Mouse (Mus musculus) urinary bladder, adult 18-20 months (tissue): ENCODE results near the gene 1110051M20Rik.
A peak's percentile ranks its signal among the peaks of the same experiment; 100 is the strongest.

ENCODE experiments used
- DNase-seq, 2 experiments: peaks; one replicate each; pipeline ENCODE4 v3.0.0; 2022; ENCODE audit warnings: low spot score in 2 of 2, mixed read lengths in 2 of 2

The 1110051M20Rik gene

GRCm38 (mm10) chr2:91421641-91422040 lies 22.9 kb downstream of the 1110051M20Rik start:
- DNase-seq = no peak

- DNase-seq = no peak
Observed at GRCm38 (mm10) chr2:91413811-91414210, 30.7 kb downstream of the 1110051M20Rik start.

GRCm38 (mm10) chr2:91412361-91412760 lies 32.1 kb downstream of the 1110051M20Rik start:
- no peak for DNase-seq

GRCm38 (mm10) chr2:91411473-91411872 lies 33.0 kb downstream of the 1110051M20Rik start:
- no peak for DNase-seq

- DNase-seq = no peak
Observed at GRCm38 (mm10) chr2:91408031-91408430, 36.5 kb downstream of the 1110051M20Rik start.

GRCm38 (mm10) chr2:91405071-91405470 lies 39.4 kb downstream of the 1110051M20Rik start:
- DNase-seq = no peak

GRCm38 (mm10) chr2:91399727-91400126 lies 44.8 kb downstream of the 1110051M20Rik start:
- DNase-seq = no peak

GRCm38 (mm10) chr2:91399168-91399567 lies 45.3 kb downstream of the 1110051M20Rik start:
- DNase-seq = no peak

GRCm38 (mm10) chr2:91394078-91394477 lies 50.4 kb downstream of the 1110051M20Rik start:
- DNase-seq = no peak

- no peak for DNase-seq
Observed at GRCm38 (mm10) chr2:91388738-91389137, 55.8 kb downstream of the 1110051M20Rik start.

- DNase-seq = no peak
Observed at GRCm38 (mm10) chr2:91388281-91388680, 56.2 kb downstream of the 1110051M20Rik start.

- DNase-seq = no peak
Observed at GRCm38 (mm10) chr2:91387287-91387958, 57.1 kb downstream of the 1110051M20Rik start.

- DNase-seq = no peak
Observed at GRCm38 (mm10) chr2:91386547-91387286, 57.8 kb downstream of the 1110051M20Rik start.

GRCm38 (mm10) chr2:91383294-91383693 lies 61.2 kb downstream of the 1110051M20Rik start:
- no peak for DNase-seq

GRCm38 (mm10) chr2:91377038-91377437 lies 67.5 kb downstream of the 1110051M20Rik start:
- peak in 1 of 2 experiments; percentile 13 for DNase-seq

- no peak for DNase-seq
Observed at GRCm38 (mm10) chr2:91370314-91370713, 74.2 kb downstream of the 1110051M20Rik start.

GRCm38 (mm10) chr2:91363272-91363671 lies 81.2 kb downstream of the 1110051M20Rik start:
- DNase-seq = no peak

GRCm38 (mm10) chr2:91361068-91361528 lies 83.4 kb downstream of the 1110051M20Rik start:
- peak; percentile 14 to 31 for DNase-seq

GRCm38 (mm10) chr2:91355767-91356166 lies 88.7 kb downstream of the 1110051M20Rik start:
- DNase-seq = no peak

- no peak for DNase-seq
Observed at GRCm38 (mm10) chr2:91354727-91355403, 89.6 kb downstream of the 1110051M20Rik start.

- DNase-seq = no peak
Observed at GRCm38 (mm10) chr2:91353854-91354253, 90.7 kb downstream of the 1110051M20Rik start.

GRCm38 (mm10) chr2:91351841-91352240 lies 92.7 kb downstream of the 1110051M20Rik start:
- no peak for DNase-seq
